Mouse (Mus musculus) G1E (cell line): ENCODE results near the gene Tomm5.

Experiments
- CTCF ChIP-seq: IDR thresholded peaks from 2 replicates; pipeline ENCODE4 v1.5.1; 2012; ENCODE audit warnings: low read depth, low read length, inconsistent platforms, mixed read lengths
- GATA1 ChIP-seq: IDR thresholded peaks from 2 replicates; pipeline ENCODE4 v1.6.1; 2012; ENCODE audit warnings: borderline replicate concordance, low read length, inconsistent platforms, mixed read lengths
- GATA2 ChIP-seq: IDR thresholded peaks from 2 replicates; pipeline ENCODE4 v1.6.1; 2012; ENCODE audit warnings: low read depth, low read length, inconsistent platforms, borderline replicate concordance
- POLR2AphosphoS5 ChIP-seq: IDR thresholded peaks from 2 replicates; pipeline ENCODE4 v1.6.1; 2012; ENCODE audit warnings: low read depth, low read length, inconsistent platforms; ENCODE audit not compliant: insufficient replicate concordance
- TAL1 ChIP-seq: conservative IDR thresholded peaks from 2 replicates; pipeline ENCODE4 v1.6.1; 2012; ENCODE audit warnings: low read depth, low read length, inconsistent platforms, mixed read lengths

- TF ChIP-seq CTCF (no peak), GATA2 (no peak), TAL1 (no peak), GATA1 (no peak), POLR2AphosphoS5 (no peak)
These were observed 23.1 kb upstream of the Tomm5 start for GRCm38 (mm10) chr4:45131021-45131420.
